ENCODE assay signal across 8 mouse cellular contexts in the genomic region with DNA sequence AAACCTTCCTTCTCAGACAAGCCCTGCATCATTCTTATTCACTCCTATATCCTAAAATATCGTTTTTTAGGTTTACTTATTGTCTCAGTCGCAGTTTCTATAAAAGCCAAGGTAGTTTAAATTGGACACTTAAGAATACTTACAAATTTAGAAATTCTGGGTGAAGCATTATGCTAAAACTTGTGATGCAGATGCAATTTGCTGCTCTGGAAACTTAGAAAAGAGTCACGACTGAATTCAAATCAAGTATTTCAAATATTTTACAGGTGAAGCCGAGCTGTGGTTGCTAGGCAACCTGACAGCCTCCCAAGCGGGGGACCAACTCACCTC. TPM values are rescaled to one million over a fixed set of nuclear protein-coding genes. Genes with fewer than 3 reads are reported as not detected.
DNase-seq lines count a peak whose midpoint lies in the region; ATAC-seq and TF ChIP-seq lines count a peak whose summit lies in the region.

No protein-coding gene starts in this region.

- H3K9me3 ChIP-seq in liver, embryonic 11.5 days (ENCODE audit: control insufficient read depth, low read length): no peaks in the 10 kb centered on the region
- H3K9me3 ChIP-seq in stomach, embryonic 16.5 days (replicated peaks; ENCODE audit: control insufficient read depth, low read length): no peaks in the 10 kb centered on the region

- DNase-seq in gastrocnemius, adult 2 months: no peak
- DNase-seq in gastrocnemius, postnatal 36 days: no peak
- no peak for DNase-seq in spleen, adult 2 months (ENCODE audit: low read depth in 1 of 2, low spot score in 2 of 2)
- no peak for DNase-seq in spleen, adult 18-20 months
- DNase-seq in liver, embryonic 11.5 days (ENCODE audit: low spot score): no peak
- no peak for DNase-seq in cerebellum, adult 9-10 months
- DNase-seq in c-Kit-positive CD71-positive TER-119-positive erythroid progenitor cells, embryonic 14.5 days (ENCODE audit: low spot score): no peak

- H3K4me1 ChIP-seq in spleen, adult 2 months (ENCODE audit: control insufficient read depth, insufficient read depth, insufficient read length): peaks cover 8% of the 10 kb centered on the region
- peaks cover 6% of the 10 kb centered on the region for H3K4me1 ChIP-seq in liver, embryonic 11.5 days (replicated peaks; ENCODE audit: control insufficient read depth, insufficient read depth, low read length)
- H3K4me1 ChIP-seq in stomach, embryonic 16.5 days (ENCODE audit: control insufficient read depth, insufficient read depth, low read length): peaks cover 15% of the 10 kb centered on the region

- WGBS in spleen, adult 2 months: 8% methylated on average over 5 of the region's 5 CpGs
- WGBS in liver, embryonic 11.5 days: 15% methylated on average over 5 of the region's 5 CpGs
- WGBS in stomach, embryonic 16.5 days: 6% methylated on average over 5 of the region's 5 CpGs

- peak overlapping the region; percentile 77 for H3K27ac ChIP-seq in gastrocnemius, adult 2 months
- H3K27ac ChIP-seq in spleen, adult 2 months (ENCODE audit: insufficient read depth, low read length): 0 out of 2 replicates have a peak overlapping the region, but pooled peaks have one; percentile 9
- no peak overlapping the region; the same call in 1 of the 2 replicates for H3K27ac ChIP-seq in liver, embryonic 11.5 days (ENCODE audit: low read depth, low read length)
- no peak overlapping the region for H3K27ac ChIP-seq in stomach, embryonic 16.5 days (ENCODE audit: low read length)

- peak overlapping the region; percentile 60 for H3K4me2 ChIP-seq in liver, embryonic 11.5 days
- H3K4me2 ChIP-seq in stomach, embryonic 16.5 days (ENCODE audit: low read depth, low read length): peak overlapping the region; percentile 55

- TF ChIP-seq POLR2A in spleen, adult 2 months (IDR thresholded peaks at IDR 0.05; ENCODE audit: low read depth, low read length): no peak

- H3K4me3 ChIP-seq in gastrocnemius, adult 2 months: peak overlapping the region; percentile 97
- peak overlapping the region; percentile 29 for H3K4me3 ChIP-seq in spleen, adult 2 months (ENCODE audit: extremely low read depth, insufficient read depth, insufficient read length)
- H3K4me3 ChIP-seq in liver, embryonic 11.5 days (ENCODE audit: low read depth, low read length): peak overlapping the region; percentile 45
- H3K4me3 ChIP-seq in stomach, embryonic 16.5 days (replicated peaks; ENCODE audit: low read length): peak overlapping the region; percentile 100

- no peak for ATAC-seq in liver, embryonic 11.5 days (replicated peaks; ENCODE audit: low FRiP score)
- no peak for ATAC-seq in stomach, embryonic 16.5 days (ENCODE audit: insufficient read depth, low FRiP score)

- TF ChIP-seq CTCF in gastrocnemius, adult 2 months (IDR thresholded peaks at IDR 0.05): no peak
- no peak for TF ChIP-seq CTCF in spleen, adult 2 months (IDR thresholded peaks at IDR 0.05; ENCODE audit: extremely low read depth, insufficient read depth, insufficient read length, insufficient replicate concordance)

- H3K36me3 ChIP-seq in spleen, adult 2 months (ENCODE audit: control insufficient read depth, insufficient read depth, low read length): no peaks in the 10 kb centered on the region
- no peaks in the 10 kb centered on the region for H3K36me3 ChIP-seq in liver, embryonic 11.5 days (ENCODE audit: control insufficient read depth, insufficient read depth, low read length)
- no peaks in the 10 kb centered on the region for H3K36me3 ChIP-seq in stomach, embryonic 16.5 days (ENCODE audit: control insufficient read depth, insufficient read depth, low read length)

- no peak overlapping the region for H3K9ac ChIP-seq in liver, embryonic 11.5 days (ENCODE audit: low read depth, low read length)
- H3K9ac ChIP-seq in stomach, embryonic 16.5 days (ENCODE audit: low read length): no peak overlapping the region

- H3K27me3 ChIP-seq in spleen, adult 2 months (ENCODE audit: control insufficient read depth, insufficient read depth, low read length): no peaks in the 10 kb centered on the region
- H3K27me3 ChIP-seq in liver, embryonic 11.5 days (replicated peaks; ENCODE audit: control insufficient read depth, insufficient read depth, low read length): no peaks in the 10 kb centered on the region
- H3K27me3 ChIP-seq in stomach, embryonic 16.5 days (ENCODE audit: control insufficient read depth, insufficient read depth, low read length): no peaks in the 10 kb centered on the region

- intact Hi-C loops in gastrocnemius, adult 2 months (cut with DNase I): loop anchor here (2.0 to 5.0 kb wide), 2 partner anchors 52 to 101 kb away; a partner anchor contains a TSS
- intact Hi-C loops in gastrocnemius, postnatal 36 days (cut with DNase I): no loop called here

RNA-seq across cellular contexts. Expression of a gene that starts 0.5 kb away (rescaled TPM):
- total RNA-seq in gastrocnemius, adult 2 months (2021): 10 to 100 TPM; 23.6 to 31.9 TPM
- 10 to 100 TPM; 25.6 to 28.7 TPM for total RNA-seq in gastrocnemius, postnatal 36 days (2021)
- polyA plus RNA-seq in spleen, adult 2 months (2012; rRNA removed): 7.1 and 7.9 TPM in 2 replicates
- polyA plus RNA-seq in liver, embryonic 11.5 days (2014; fragmentation: Nextera tagmentation; extraction: Ambion mirVana): 119 and 136 TPM in 2 replicates
- polyA plus RNA-seq in stomach, embryonic 16.5 days (2015; fragmentation: Nextera tagmentation; extraction: Ambion mirVana): 209 and 223 TPM in 2 replicates

Comparison
In these comparisons a context has a peak if more than half of its experiments do, and no peak if none do; other contexts are left out.
1. H3K27ac ChIP-seq: peak in gastrocnemius, adult 2 months (single experiment) and spleen, adult 2 months (single experiment); none in liver, embryonic 11.5 days (single experiment) and stomach, embryonic 16.5 days (single experiment).
2. H3K4me3 ChIP-seq: peak in every context shown above with its lines; median percentile 100 in stomach, embryonic 16.5 days; 97 in gastrocnemius, adult 2 months; 45 in liver, embryonic 11.5 days; 29 in spleen, adult 2 months.
3. RNA of a gene that starts 0.5 kb away (polyA plus RNA-seq): 209 to 223 TPM in stomach, embryonic 16.5 days and 119 to 136 TPM in liver, embryonic 11.5 days; 7.1 to 7.9 TPM in spleen, adult 2 months; every median in the first group is over 10 times any median in the second.